Mouse (Mus musculus) thymus, adult 2 months (tissue): ENCODE data around the gene Prdm15.

Experiments used
- CTCF ChIP-seq: fragments of 200-500 bp; IDR thresholded peaks from 2 replicates; pipeline ENCODE4 v1.5.1; 2012; ENCODE audit warnings: mild to moderate bottlenecking, control low read depth, low read length, moderate library complexity, borderline replicate concordance; ENCODE audit not compliant: control insufficient read depth, poor library complexity, insufficient read depth; ENCODE audit errors: extremely low read depth
- POLR2A ChIP-seq: fragments of 200-500 bp; IDR thresholded peaks from 2 replicates; pipeline ENCODE4 v1.6.1; 2012; ENCODE audit warnings: mild to moderate bottlenecking, low read length, control low read depth, moderate library complexity; ENCODE audit not compliant: control insufficient read depth, poor library complexity, insufficient read depth; ENCODE audit errors: extremely low read depth

DNA sequence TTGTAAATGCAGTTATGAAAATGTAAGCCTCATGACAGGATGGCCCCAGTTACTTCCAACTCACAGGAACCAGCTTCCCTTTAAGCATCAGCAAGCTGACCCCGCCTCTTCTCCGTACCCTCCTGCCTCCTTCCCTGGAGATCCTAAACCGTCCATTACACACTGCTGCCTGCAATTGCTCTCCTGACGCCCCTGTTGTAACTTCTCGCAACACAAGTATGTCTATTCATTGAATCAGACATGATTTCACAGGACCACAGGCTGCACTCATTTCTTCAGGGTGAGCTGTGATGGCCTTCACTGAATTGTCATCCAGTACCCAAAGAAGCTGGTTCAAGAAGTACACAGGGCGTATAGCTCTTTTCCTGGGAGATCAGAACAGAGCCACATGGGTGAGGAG is 2.8 kb downstream of the Prdm15 start:
- TF ChIP-seq CTCF (no peak), POLR2A (no peak)
